Mouse (Mus musculus) spleen, adult 2 months (tissue): ENCODE measurements around the gene H2-Q7.
"Not testable (repeated sequence)": the region's sequence is repeated elsewhere in the genome, so short reads cannot be mapped to it uniquely, and the experiment has no call there.

ENCODE experiments used
- CTCF ChIP-seq: fragments of 200-500 bp; IDR thresholded peaks from 2 replicates; pipeline ENCODE4 v1.5.1; 2011; ENCODE audit warnings: mild to moderate bottlenecking, inconsistent platforms; ENCODE audit not compliant: insufficient read depth, insufficient read length, insufficient replicate concordance; ENCODE audit errors: extremely low read depth
- POLR2A ChIP-seq: fragments of 200-500 bp; IDR thresholded peaks from 2 replicates; pipeline ENCODE4 v1.6.1; 2011; ENCODE audit warnings: low read depth, low read length, inconsistent platforms

DNA sequence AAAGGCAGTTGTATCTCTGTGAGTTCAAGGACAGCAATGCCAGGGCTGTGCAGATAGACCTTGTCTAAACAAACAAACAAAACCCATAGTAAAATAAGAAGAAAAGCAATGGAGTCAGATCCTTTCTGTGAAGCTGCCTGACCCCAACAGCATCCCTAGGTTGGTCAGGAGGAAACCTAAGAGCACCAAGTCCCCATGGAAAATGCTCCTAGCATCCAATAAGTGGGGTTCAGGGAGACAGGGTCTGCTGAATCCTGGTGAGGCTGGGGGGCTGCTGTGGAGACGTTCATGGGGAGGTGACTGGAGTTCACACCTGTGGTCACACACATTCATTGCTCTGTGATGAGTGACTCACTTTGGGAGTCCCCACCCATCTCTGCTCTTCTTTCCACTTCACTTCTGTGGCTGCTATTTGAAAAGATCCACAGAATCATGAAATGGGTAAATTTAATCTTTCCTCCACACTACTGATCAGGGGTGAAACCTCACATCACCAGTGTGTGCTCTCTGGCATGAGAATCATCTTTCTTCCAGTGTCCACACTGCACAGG is 1.5 kb upstream of the H2-Q7 start:
- TF ChIP-seq CTCF, POLR2A: not testable (repeated sequence)
